Mouse (Mus musculus) induced T-regulatory cell, adult 2 months (primary cell): Measurements from ENCODE around the gene Dpy19l2.
"Not testable (repeated sequence)": the region's sequence is repeated elsewhere in the genome, so short reads cannot be mapped to it uniquely, and the experiment has no call there.

Experiments
- DNase-seq: peaks from one replicate; pipeline ENCODE4 v3.0.0-alpha.2; 2012; ENCODE audit warnings: low read depth

Gene Dpy19l2

GRCm38 (mm10) chr9:24695700-24696404 lies at the start of gene Dpy19l2:
TSS of gene Dpy19l2 (minus strand) at chr9:24696293.
- no peak for DNase-seq

- DNase-seq: no peak
Measured at GRCm38 (mm10) chr9:24744958-24745357, 48.9 kb upstream of the Dpy19l2 start.

- DNase-seq: peak; percentile 16
Measured at GRCm38 (mm10) chr9:24701246-24701645, 5.2 kb upstream of the Dpy19l2 start.

- DNase-seq: no peak
Measured at GRCm38 (mm10) chr9:24696405-24696778, 299 bp upstream of the Dpy19l2 start.

GRCm38 (mm10) chr9:24637341-24637740 lies 58.8 kb downstream of the Dpy19l2 start:
- not testable (repeated sequence) for DNase-seq

DNA sequence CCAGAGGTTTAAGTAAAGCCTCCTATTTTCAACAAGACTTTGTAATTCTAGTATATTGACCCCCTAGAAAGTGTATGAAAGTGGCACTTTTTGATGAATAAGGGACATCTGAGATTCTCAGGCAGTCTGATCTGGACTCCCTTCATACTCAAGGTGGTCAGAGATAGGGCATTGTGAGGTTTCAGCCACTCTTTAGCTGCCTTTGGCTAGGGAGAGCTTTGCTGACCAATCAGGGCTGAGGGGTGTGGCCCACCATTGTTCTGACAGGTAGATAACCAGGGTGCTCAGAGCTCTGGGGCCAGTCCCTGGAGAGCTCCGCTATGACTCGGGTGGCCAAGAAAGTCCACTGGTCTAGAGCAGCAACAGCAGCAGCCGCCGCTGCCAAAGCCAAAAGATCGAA lies 71.2 kb downstream of the Dpy19l2 start, which contains the start of gene Cypt4:
Cypt4 (plus strand) TSS at position 301 of the 400 bp plus-strand sequence.
- DNase-seq: no peak

DNA sequence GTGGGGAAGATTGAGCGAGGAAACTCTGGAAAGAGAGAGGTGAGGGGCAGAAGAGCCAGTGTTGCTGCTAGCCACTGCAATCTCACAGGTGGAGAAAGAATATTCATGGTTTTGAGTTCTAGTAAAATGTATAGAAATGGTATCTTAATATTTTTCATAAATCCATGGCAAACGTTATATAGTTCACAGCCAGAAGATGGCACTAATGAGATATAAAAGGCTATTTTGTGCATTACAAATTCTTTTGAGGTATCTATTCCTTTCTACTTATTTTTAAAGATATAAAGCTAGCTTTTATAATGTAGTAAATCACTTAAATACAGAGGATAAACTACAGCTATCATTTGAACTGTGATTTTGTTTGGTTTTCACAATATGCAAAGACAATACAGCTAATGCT lies 157.9 kb downstream of the Dpy19l2 start:
- DNase-seq: no peak

GRCm38 (mm10) chr9:24516575-24517139 lies 179.4 kb downstream of the Dpy19l2 start:
- peak; percentile 73 for DNase-seq

- no peak for DNase-seq
Measured at GRCm38 (mm10) chr9:24514078-24514469, 182.0 kb downstream of the Dpy19l2 start.

DNA sequence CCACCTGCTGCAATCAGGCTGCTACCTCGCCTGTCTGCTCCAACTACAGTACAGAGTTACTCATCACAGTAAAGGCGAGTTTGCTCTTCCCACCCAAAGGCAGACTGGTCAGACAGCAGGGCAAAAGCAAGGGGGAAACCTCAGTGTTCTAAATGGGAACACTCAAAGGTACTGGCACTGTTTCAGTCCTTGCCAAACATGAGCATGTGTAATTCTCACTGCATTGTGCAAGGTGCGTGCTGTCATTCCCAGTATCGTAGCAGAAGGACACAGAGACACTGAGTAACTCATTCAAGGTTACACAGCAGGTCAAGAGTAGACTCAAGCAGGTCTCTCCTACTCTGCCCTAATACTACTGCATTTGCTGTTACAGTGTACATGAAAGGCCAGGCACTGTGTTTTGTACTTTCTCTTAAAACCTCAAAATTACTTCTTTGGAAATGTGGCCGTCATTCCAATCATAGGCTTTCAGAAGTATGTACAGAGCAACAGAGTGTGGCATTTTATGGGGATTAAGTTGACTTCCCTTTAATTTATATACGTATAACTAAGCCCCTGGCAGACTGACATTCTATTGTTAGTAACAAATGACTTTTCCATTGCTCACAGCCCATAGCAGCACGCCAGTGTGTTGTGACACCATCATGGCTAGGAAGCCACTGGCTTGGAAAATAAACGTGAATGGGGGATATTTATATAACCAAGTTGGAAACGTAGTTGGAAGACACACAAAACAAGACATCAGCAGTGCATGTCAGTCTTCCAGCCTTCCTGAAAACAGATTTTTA lies 182.6 kb downstream of the Dpy19l2 start:
- no peak for DNase-seq

GRCm38 (mm10) chr9:24512121-24512539 lies 184.0 kb downstream of the Dpy19l2 start:
- DNase-seq: no peak

DNA sequence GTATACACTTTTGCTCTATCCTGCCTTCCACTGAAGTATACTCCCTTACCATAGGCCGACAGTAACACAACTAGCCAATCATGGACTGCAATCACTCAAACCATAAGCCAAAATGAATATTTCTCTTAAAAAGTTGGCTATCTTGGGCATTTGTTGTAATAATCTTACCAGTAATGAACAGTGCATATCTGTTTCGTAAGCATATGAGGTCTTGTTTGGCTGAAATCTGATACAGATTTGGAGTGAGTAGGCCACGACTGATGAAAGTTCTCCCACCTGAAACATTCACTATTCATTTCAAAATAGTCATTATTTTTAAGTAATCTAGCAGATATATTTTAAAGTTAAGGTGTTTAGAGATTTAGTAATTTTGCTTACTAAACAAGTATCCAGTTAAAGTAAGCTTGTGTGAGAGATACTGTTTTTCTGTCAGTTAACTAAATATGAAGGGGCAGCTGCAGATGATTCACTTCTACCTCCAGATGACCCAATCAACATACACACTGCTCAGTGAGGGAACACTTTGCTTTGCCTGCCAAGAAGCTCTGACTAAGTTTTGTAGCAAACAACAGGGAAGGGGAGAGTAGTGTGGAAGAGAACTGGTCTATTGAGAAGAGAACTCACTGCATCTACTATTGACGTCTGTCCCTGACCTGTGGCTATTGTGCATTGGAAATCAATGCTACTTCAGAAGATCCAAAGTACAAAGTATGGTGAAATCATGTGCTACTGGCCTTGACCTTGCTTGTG lies 184.5 kb downstream of the Dpy19l2 start:
- DNase-seq: no peak

DNA sequence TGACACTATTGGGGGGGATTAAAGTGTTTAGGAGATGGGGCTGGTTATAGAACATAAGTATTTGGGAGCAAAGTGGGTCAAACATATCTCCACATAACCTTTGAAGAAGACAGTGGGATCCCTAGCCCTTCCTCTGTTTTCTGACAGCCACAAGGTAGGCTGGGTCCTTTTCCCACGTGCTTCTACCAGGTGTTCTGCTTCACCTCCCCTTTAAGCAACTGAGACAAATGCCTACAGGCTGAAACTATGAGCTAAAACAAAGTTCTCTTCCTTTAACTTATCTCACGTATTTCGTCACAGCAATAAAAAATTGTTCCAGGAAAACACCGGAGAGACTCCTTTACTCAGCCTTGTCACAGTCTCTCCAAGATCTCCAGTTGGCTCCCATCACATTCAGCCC lies 187.2 kb downstream of the Dpy19l2 start:
- no peak for DNase-seq
